Mouse (Mus musculus) neural tube, embryonic 13.5 days (tissue): ENCODE data around the gene Tmem258. TPM values are rescaled to one million over a fixed set of nuclear protein-coding genes. Genes with fewer than 3 reads are reported as not detected.
A peak's percentile ranks its signal among the peaks of the same experiment; 100 is the strongest.
"Not testable (repeated sequence)": the region's sequence is repeated elsewhere in the genome, so short reads cannot be mapped to it uniquely, and the experiment has no call there.

ENCODE experiments used
- ATAC-seq: fragments of 200-750 bp; cut with Nextera tagmentation; 2 replicates; pipeline ENCODE4 v1.8.0; 2017; ENCODE audit warnings: low read depth, mild to moderate bottlenecking, moderate TSS enrichment, moderate library complexity
- H3K27ac ChIP-seq: fragments of 300-500 bp; sonication (generic); replicated peaks from 2 replicates; pipeline ENCODE4 v1.5.1; 2015; ENCODE audit warnings: moderate library complexity, mild to moderate bottlenecking, inconsistent platforms
- H3K27me3 ChIP-seq: fragments of 300-500 bp; sonication (generic); 2 replicates; pipeline ENCODE4 v1.6.1; 2015; ENCODE audit warnings: mild to moderate bottlenecking, inconsistent platforms
- H3K36me3 ChIP-seq: fragments of 300-500 bp; sonication (generic); 2 replicates; pipeline ENCODE4 v1.6.1; 2015; ENCODE audit warnings: mild to moderate bottlenecking, inconsistent platforms
- H3K4me1 ChIP-seq: fragments of 300-500 bp; sonication (generic); replicated peaks from 2 replicates; pipeline ENCODE4 v1.6.1; 2015; ENCODE audit warnings: inconsistent platforms
- H3K4me2 ChIP-seq: fragments of 300-500 bp; sonication (generic); 2 replicates; pipeline ENCODE4 v1.6.1; 2015; ENCODE audit warnings: inconsistent platforms, mild to moderate bottlenecking, moderate library complexity
- H3K4me3 ChIP-seq: fragments of 300-500 bp; sonication (generic); 2 replicates; pipeline ENCODE4 v1.5.1; 2015; ENCODE audit warnings: mild to moderate bottlenecking, inconsistent platforms
- H3K9ac ChIP-seq: fragments of 300-500 bp; sonication (generic); 2 replicates; pipeline ENCODE4 v1.6.1; 2015; ENCODE audit warnings: moderate library complexity, mild to moderate bottlenecking, inconsistent platforms
- H3K9me3 ChIP-seq: fragments of 300-500 bp; sonication (generic); 2 replicates; pipeline ENCODE4 v1.6.1; 2016; ENCODE audit warnings: inconsistent platforms
- WGBS: fragments of 180-500 bp; shearing (Covaris S2); methylation state at CpG from one replicate; pipeline ENCODE4 v1.1.7; 2015; 5-methylcytosine and 5-hydroxymethylcytosine counted together
- polyA plus RNA-seq: library from polyadenylated mRNA; unstranded; fragments of >200 nt; fragmentation: Nextera tagmentation; extraction: Ambion mirVana; gene quantifications from 2 replicates; pipeline ENCODE4 v1.2.1, GENCODE M21; 2015

Gene Tmem258
- polyA plus RNA-seq: 347 and 404 TPM in 2 replicates

DNA sequence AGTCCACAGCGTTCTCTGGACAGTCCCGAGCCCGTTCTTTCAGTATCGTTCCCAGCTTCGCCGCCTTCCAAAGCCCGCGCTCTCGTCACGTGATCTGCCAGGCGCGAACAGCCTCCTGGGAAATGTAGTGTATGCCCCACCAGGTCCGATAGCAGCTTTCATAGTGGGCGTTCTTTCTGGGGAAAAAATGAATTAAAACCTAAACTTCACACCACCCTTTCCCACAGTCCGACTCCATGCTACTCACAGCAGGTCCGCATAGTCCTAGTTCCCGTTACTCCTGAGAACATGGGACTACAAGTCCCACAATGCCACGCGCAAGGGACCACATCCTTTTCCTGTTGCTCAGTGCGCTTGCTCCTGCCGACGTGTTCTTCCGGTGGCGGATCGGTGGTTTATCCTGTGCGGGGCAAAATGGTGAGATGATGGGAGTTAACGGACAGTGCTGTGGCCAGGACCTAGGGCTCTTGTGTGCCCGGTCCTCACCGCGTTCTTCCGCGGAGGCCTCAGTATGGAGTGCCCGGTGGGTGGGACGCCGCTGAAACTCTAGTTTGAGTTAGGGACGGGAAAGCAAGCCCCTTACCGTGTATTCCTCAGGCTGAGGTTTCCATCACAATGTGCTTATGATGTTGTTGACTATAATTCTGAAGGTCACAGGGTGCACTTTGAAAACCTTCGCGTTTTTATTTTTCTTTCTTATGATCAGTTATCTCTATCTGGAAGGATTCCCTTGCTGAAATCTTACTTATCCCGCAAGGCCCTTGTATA lies at the start of gene Tmem258, which contains the start of gene Fen1:
Gene Tmem258 (plus strand): TSS at position 167 of the 768 bp plus-strand sequence.
Gene Fen1 (minus strand): TSS at position 322 of the 768 bp plus-strand sequence.
- H3K36me3 ChIP-seq: peaks cover 53% of the 10 kb centered on the region
- peak within 1 kb of the TSS; percentile 93 for H3K4me2 ChIP-seq
- H3K4me3 ChIP-seq: peak within 1 kb of the TSS; percentile 70
- WGBS: under 1% methylated on average over 40 of the region's 40 CpGs
- H3K9ac ChIP-seq: peak within 1 kb of the TSS; percentile 83
- no peaks in the 10 kb centered on the region for H3K9me3 ChIP-seq
- H3K27ac ChIP-seq: peak within 1 kb of the TSS; percentile 83
- peak; percentile 92 for ATAC-seq
- peaks cover 21% of the 10 kb centered on the region for H3K4me1 ChIP-seq
- no peaks in the 10 kb centered on the region for H3K27me3 ChIP-seq

DNA sequence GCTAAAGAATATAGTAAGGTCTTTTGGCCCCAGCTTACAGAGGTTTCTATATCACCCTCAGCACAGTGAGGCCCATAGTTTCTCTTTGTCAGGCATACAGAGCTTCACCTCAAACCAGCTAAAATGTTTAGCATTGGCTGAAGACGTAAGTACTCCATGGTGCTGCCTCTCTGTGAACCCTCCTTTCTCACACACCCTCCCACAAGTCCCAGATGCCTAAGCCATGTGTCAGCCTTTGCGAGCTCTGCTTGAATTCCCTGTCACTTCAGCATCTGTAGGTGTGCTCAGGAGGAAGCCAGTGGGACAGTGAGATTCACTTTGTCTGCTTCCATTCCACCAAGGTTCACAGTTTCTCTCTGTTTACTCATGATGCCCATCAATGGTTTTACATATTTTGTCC lies 46.1 kb upstream of the Tmem258 start:
- no peak overlapping the region for H3K27ac ChIP-seq
- no peaks in the 10 kb centered on the region for H3K9me3 ChIP-seq
- no peaks in the 10 kb centered on the region for H3K4me1 ChIP-seq
- no peak for ATAC-seq
- H3K4me3 ChIP-seq: no peak overlapping the region
- no peaks in the 10 kb centered on the region for H3K27me3 ChIP-seq
- no peak overlapping the region for H3K4me2 ChIP-seq
- H3K9ac ChIP-seq: no peak overlapping the region
- 64% methylated on average over 2 of the region's 2 CpGs for WGBS
- H3K36me3 ChIP-seq: no peaks in the 10 kb centered on the region

DNA sequence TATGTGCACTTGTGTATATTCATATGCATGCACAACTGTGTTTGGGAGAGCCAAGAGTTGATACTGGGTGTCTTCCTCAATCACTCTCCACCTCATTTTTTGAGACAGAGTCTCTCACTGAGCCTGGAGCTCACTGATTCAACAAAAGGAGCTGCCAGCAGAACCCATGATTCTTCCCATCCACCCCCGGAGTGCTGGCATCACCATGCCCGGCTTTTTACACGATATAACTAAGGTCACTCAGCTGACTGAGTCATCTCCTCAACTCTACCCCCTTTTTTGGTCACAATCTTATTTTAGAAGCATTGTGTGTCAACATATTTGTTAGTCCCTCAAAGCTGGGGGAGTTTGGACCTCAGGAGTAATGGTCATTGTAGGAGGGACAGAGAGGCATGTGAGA lies 39.9 kb upstream of the Tmem258 start:
- WGBS: 84% methylated on average over 3 of the region's 3 CpGs
- H3K9ac ChIP-seq: no peak overlapping the region
- no peak overlapping the region for H3K27ac ChIP-seq
- H3K4me3 ChIP-seq: no peak overlapping the region
- ATAC-seq: no peak
- H3K36me3 ChIP-seq: no peaks in the 10 kb centered on the region
- H3K4me2 ChIP-seq: no peak overlapping the region
- no peaks in the 10 kb centered on the region for H3K9me3 ChIP-seq
- no peaks in the 10 kb centered on the region for H3K27me3 ChIP-seq
- no peaks in the 10 kb centered on the region for H3K4me1 ChIP-seq

DNA sequence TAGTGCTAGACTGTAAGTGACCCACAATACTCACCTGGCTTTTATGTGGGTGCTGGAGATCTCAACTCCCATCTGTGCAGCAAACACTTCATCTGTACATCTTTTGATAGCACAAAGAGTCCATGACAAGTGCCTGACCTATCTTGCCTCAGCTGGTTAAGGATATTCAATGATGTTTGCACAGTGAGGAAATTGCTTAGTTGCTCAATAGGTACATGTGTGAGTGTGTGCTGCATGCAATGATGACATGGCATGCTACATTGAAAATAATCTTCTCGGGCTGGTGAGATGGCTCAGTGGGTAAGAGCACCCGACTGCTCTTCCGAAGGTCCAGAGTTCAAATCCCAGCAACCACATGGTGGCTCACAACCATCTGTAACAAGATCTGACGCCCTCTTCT lies 37.9 kb upstream of the Tmem258 start:
- WGBS: 85% methylated on average over 4 of the region's 4 CpGs

DNA sequence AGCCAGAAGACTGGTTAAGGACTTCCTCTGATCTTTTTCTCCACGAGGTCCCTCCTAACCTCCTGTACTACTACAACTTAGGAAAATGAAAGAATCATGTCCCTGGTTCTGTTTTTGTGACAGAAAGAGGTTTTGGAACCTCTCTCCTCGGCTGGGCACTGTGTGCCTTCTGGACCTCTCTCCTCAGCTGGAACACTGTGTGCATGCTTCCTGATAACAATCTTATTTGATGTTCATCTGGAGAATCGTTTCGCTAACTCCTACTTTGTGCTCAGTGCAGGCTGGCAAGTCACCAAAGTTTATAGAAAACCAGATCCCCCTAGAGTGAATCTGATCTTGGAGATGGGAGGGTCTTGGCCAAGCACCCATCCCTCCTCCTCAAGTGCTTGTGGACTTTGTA lies 36.7 kb upstream of the Tmem258 start:
- Histone ChIP-seq H3K4me2 (no peak overlapping the region), H3K9ac (no peak overlapping the region), H3K36me3 (no peaks in the 10 kb centered on the region), H3K27me3 (no peaks in the 10 kb centered on the region), H3K9me3 (no peaks in the 10 kb centered on the region), H3K4me1 (no peaks in the 10 kb centered on the region), H3K27ac (no peak overlapping the region), H3K4me3 (no peak overlapping the region)
- 83% methylated on average over 4 of the region's 4 CpGs for WGBS
- ATAC-seq: no peak

More for the DNA sequence above, 37.9 kb upstream of the Tmem258 start:
- not testable (repeated sequence) for H3K9ac ChIP-seq, H3K4me1 ChIP-seq, ATAC-seq, H3K4me2 ChIP-seq, H3K36me3 ChIP-seq, H3K4me3 ChIP-seq, H3K27me3 ChIP-seq, H3K9me3 ChIP-seq, H3K27ac ChIP-seq

DNA sequence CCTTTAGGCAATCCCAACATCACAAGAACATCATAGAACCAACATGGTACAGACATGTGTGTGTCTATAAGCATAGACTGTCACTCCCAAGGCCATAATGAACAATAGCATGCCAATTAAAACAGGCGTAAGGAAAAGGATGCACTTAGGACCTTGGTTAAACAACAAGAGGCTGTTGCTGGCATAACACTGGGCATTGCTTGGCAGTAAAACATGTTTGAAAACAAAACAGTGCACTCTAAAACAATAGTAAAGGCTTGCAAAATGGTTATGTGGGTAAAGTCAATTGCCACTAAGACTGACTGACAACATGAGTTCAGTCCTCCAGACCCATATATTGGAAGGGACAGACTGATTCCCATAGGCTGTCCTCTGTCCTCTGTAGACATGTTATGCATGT lies 35.9 kb upstream of the Tmem258 start:
- H3K27me3 ChIP-seq: no peaks in the 10 kb centered on the region
- H3K9me3 ChIP-seq: no peaks in the 10 kb centered on the region
- H3K4me1 ChIP-seq: no peaks in the 10 kb centered on the region
- no peak overlapping the region for H3K4me3 ChIP-seq
- no peak overlapping the region for H3K9ac ChIP-seq
- H3K36me3 ChIP-seq: no peaks in the 10 kb centered on the region
- no peak overlapping the region for H3K27ac ChIP-seq
- H3K4me2 ChIP-seq: no peak overlapping the region
- no peak for ATAC-seq
- WGBS: 72% methylated on average over 1 of the region's 1 CpGs

DNA sequence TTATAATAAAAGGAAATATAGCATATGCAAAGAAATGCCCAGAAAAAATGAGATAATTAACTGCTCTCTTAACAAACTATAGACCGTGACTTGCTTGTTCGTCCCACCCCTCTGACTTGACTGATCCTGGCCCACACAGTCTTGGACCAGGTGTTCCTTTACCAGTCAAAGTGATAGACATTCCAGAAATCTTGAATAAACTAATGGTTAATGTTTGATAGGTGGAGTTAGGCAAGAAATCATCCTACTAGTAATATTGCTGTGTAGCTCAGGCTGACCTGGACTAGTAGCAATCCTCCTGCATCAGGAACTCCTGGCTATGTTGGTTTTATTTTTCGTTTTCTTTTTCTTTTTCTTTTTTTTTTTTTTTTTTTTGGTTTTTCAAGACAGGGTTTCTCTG lies 35.4 kb upstream of the Tmem258 start:
- H3K9me3 ChIP-seq: no peaks in the 10 kb centered on the region
- H3K27ac ChIP-seq: no peak overlapping the region
- no peak overlapping the region for H3K9ac ChIP-seq
- H3K4me3 ChIP-seq: no peak overlapping the region
- no peak overlapping the region for H3K4me2 ChIP-seq
- H3K36me3 ChIP-seq: no peaks in the 10 kb centered on the region
- ATAC-seq: no peak
- H3K4me1 ChIP-seq: no peaks in the 10 kb centered on the region
- WGBS: 86% methylated on average over 3 of the region's 3 CpGs
- no peaks in the 10 kb centered on the region for H3K27me3 ChIP-seq

DNA sequence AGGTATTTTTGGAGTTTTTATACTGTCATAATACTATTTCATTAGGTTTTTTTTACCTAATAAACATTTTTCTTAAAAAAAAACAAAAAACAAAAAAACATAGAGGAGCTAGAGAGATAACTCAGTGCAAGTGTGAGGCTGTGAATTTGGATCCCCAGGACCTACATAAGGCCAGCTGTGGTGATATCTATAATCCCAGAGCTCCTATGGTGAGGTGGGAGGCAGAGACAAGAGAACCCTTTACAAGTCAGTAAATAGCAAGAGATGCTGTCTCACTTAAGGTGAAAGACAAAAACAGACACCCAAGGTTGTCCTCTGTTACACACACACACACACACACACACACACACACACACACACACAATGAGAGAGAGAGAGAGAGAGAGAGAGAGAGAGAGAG lies 34.6 kb upstream of the Tmem258 start:
- H3K4me1 ChIP-seq: no peaks in the 10 kb centered on the region
- no peaks in the 10 kb centered on the region for H3K36me3 ChIP-seq
- H3K27ac ChIP-seq: no peak overlapping the region
- no peak for ATAC-seq
- H3K4me2 ChIP-seq: no peak overlapping the region
- H3K9ac ChIP-seq: no peak overlapping the region
- no peaks in the 10 kb centered on the region for H3K9me3 ChIP-seq
- H3K4me3 ChIP-seq: no peak overlapping the region
- H3K27me3 ChIP-seq: no peaks in the 10 kb centered on the region

DNA sequence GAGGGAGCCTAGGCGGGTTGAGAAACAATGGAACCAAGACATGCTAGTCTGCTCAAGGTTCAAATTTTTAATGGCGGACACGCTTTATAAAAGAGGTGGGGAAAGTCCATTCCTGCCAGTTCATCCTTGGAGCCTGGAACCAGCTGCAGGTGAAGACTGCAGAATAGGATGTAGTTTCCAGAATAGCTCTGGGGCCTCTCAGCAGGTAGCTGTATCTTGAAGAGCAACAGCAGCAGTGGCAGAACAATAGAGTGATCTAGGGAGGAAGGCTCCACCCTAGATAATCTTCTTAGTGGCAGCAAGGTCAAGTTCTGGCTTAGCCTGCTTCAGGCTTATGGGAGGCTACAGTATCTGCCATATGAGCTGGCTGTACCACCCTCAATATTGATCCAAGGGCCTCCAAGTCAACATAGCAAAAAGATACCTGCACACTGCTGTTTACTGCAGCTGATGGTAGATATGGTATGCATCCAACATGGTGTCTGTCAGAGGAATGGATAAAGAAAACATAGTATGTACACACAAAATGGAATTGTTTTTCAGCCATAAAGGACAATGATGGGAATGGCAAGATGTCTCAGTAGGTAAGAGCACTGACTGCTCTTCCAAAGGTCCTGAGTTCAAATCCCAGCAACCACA lies 34.0 kb upstream of the Tmem258 start:
- not testable (repeated sequence) for H3K27me3 ChIP-seq, H3K4me2 ChIP-seq, H3K4me3 ChIP-seq, H3K4me1 ChIP-seq, H3K9ac ChIP-seq, ATAC-seq, H3K9me3 ChIP-seq, H3K27ac ChIP-seq, H3K36me3 ChIP-seq
- WGBS: 86% methylated on average over 3 of the region's 3 CpGs

DNA sequence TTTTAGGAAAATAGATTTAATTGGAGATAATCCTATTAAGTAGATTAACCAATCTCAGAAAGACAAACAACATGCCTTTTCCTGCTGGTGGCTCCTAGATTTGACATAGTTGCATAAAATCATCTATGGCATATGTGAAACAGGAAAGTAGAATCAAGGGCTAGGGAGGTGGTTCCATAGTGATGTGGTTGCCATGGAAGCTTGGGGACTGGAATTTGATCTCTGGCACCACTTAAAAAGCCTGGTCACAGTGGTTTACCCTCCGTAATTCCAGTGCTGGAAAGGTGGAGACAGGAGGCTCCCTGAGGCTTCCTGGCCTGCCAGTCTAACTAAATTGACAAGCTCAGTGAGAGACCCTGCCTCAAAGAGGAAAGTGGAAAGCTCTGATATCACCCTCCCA lies 33.3 kb upstream of the Tmem258 start:
- no peaks in the 10 kb centered on the region for H3K27me3 ChIP-seq
- H3K9ac ChIP-seq: no peak overlapping the region
- H3K36me3 ChIP-seq: no peaks in the 10 kb centered on the region
- WGBS: 13% methylated on average over 1 of the region's 1 CpGs
- no peaks in the 10 kb centered on the region for H3K4me1 ChIP-seq
- no peak for ATAC-seq
- H3K4me2 ChIP-seq: no peak overlapping the region
- no peaks in the 10 kb centered on the region for H3K9me3 ChIP-seq
- H3K4me3 ChIP-seq: no peak overlapping the region
- no peak overlapping the region for H3K27ac ChIP-seq

DNA sequence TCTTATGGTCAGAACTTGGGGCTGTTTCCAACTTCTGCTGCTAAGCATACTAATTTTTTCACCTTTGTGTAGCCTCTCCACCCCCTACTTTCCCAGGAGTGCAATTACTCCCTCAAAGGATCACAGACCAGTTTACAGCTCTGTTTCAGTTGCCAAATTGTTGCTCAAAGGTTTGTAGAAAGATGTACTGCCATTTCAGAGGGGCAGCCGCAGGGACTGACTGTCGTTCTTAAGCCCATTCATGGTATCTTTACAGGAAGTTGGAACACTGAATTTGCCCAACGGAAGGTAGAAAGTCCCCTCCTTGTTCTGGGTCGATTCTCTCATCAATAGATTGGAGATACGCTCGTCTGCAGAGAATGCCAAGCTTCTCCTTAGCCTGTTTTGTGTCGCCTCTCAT lies 32.5 kb upstream of the Tmem258 start:
- ATAC-seq: no peak
- 65% methylated on average over 7 of the region's 7 CpGs for WGBS
- no peak overlapping the region for H3K4me2 ChIP-seq
- no peaks in the 10 kb centered on the region for H3K36me3 ChIP-seq
- H3K4me3 ChIP-seq: no peak overlapping the region
- H3K9ac ChIP-seq: no peak overlapping the region
- no peaks in the 10 kb centered on the region for H3K27me3 ChIP-seq
- H3K4me1 ChIP-seq: no peaks in the 10 kb centered on the region
- H3K27ac ChIP-seq: no peak overlapping the region
- H3K9me3 ChIP-seq: no peaks in the 10 kb centered on the region

DNA sequence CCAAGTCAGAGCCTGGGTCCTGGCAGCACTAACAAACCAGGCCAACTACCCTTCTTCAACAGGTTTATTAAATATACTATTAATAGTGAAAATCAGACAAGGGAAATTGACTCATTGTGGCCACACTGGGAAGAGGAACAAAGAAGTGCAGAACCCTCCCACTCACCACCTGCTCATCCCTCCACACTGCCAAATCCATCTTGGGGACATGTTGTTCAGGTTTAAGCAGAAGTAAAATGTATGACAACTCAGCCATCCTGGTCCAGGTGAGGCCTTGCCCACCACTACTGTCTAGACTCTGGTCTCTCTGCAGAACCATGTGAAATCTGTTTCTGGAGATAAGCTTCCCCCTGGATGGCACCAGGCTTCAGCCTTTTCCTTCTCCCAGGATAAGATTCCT lies 32.0 kb upstream of the Tmem258 start:
- Histone ChIP-seq H3K4me2 (no peak overlapping the region), H3K4me1 (no peaks in the 10 kb centered on the region), H3K36me3 (no peaks in the 10 kb centered on the region), H3K27me3 (no peaks in the 10 kb centered on the region), H3K9me3 (no peaks in the 10 kb centered on the region), H3K4me3 (no peak overlapping the region), H3K9ac (no peak overlapping the region), H3K27ac (no peak overlapping the region)
- ATAC-seq: no peak
